Mouse (Mus musculus) liver, embryonic 14.5 days (tissue): ENCODE measurements around the gene Tssk6. TPM values are rescaled to one million over a fixed set of nuclear protein-coding genes. Genes with fewer than 3 reads are reported as not detected.
A peak's percentile ranks its signal among the peaks of the same experiment; 100 is the strongest.

Experiments used
- ATAC-seq: fragments of 200-750 bp; cut with Nextera tagmentation; 2 replicates; pipeline ENCODE4 v1.8.0; 2017; ENCODE audit warnings: moderate number of reproducible peaks, mild to moderate bottlenecking, moderate library complexity; ENCODE audit not compliant: insufficient read depth
- DNase-seq, 3 experiments: peaks; one replicate each; pipeline ENCODE4 v3.0.0-alpha.2; 2012 to 2013; ENCODE audit warnings: low read depth in 3 of 3, low spot score in 3 of 3
- H3K27ac ChIP-seq: fragments of 300-500 bp; sonication (generic); 2 replicates; pipeline ENCODE4 v1.5.1; 2014; ENCODE audit warnings: moderate library complexity, mild to moderate bottlenecking, control low read depth, inconsistent platforms
- H3K27me3 ChIP-seq: fragments of 300-500 bp; sonication (generic); 2 replicates; pipeline ENCODE4 v1.6.1; 2014; ENCODE audit warnings: mild to moderate bottlenecking, low read length, moderate library complexity; ENCODE audit not compliant: control insufficient read depth, insufficient read depth
- H3K36me3 ChIP-seq: fragments of 300-500 bp; sonication (generic); replicated peaks from 2 replicates; pipeline ENCODE4 v1.6.1; 2014; ENCODE audit warnings: low read depth; ENCODE audit not compliant: control insufficient read depth, insufficient read depth
- H3K4me1 ChIP-seq, 2 experiments: fragments of 200-500 bp in 1 of 2; fragments of 300-500 bp in 1 of 2; sonication (generic) in 1 of 2; replicated peaks; 2 replicates each; pipeline ENCODE4 v1.6.1; 2012 to 2014; ENCODE audit warnings: antibody characterized with exemption in 1 of 2, inconsistent platforms in 1 of 2, low read length in 1 of 2; ENCODE audit not compliant: control insufficient read depth in 2 of 2, insufficient read depth in 2 of 2
- H3K4me2 ChIP-seq: fragments of 300-500 bp; sonication (generic); 2 replicates; pipeline ENCODE4 v1.6.1; 2014; ENCODE audit warnings: low read depth, mild to moderate bottlenecking, control low read depth, moderate library complexity
- H3K4me3 ChIP-seq, 2 experiments: fragments of 200-500 bp in 1 of 2; fragments of 300-500 bp in 1 of 2; sonication (generic) in 1 of 2; 2 replicates each; pipeline ENCODE4 v1.5.1; 2012 to 2014; ENCODE audit warnings: low read depth in 2 of 2, low read length in 2 of 2, mild to moderate bottlenecking in 2 of 2, control low read depth in 1 of 2, inconsistent platforms in 1 of 2, moderate library complexity in 1 of 2; ENCODE audit not compliant: insufficient read depth in 1 of 2
- H3K9ac ChIP-seq: fragments of 300-500 bp; sonication (generic); replicated peaks from 2 replicates; pipeline ENCODE4 v1.6.1; 2014; ENCODE audit warnings: mild to moderate bottlenecking, control low read depth, moderate library complexity
- H3K9me3 ChIP-seq: fragments of 300-500 bp; sonication (generic); 2 replicates; pipeline ENCODE4 v1.6.1; 2016; ENCODE audit warnings: low read length, mixed read lengths; ENCODE audit not compliant: control insufficient read depth
- CTCF ChIP-seq: IDR thresholded peaks from 2 replicates; pipeline ENCODE4 v1.5.1; 2016; ENCODE audit warnings: antibody characterized with exemption, low read depth, control low read depth
- EP300 ChIP-seq: IDR thresholded peaks from 2 replicates; pipeline ENCODE4 v1.6.1; 2016; ENCODE audit warnings: antibody characterized with exemption, low read depth
- WGBS: fragments of 180-500 bp; shearing (Covaris S2); extraction: QIAGEN DNeasy Blood & Tissue Kit; methylation state at CpG from one replicate; pipeline ENCODE4 v1.1.7; 2014; ENCODE audit not compliant: insufficient replicate concordance; 5-methylcytosine and 5-hydroxymethylcytosine counted together
- polyA plus RNA-seq, 2 experiments: library from polyadenylated mRNA; depleted of rRNA in 1 of 2; stranded (reverse) in 1 of 2; unstranded in 1 of 2; fragments of >200 nt; fragmentation: Nextera tagmentation in 1 of 2; extraction: Ambion mirVana in 1 of 2; gene quantifications; 2 replicates each; pipeline versions ENCODE4 v1.2.1 to v1.2.3; 2012 to 2014

The Tssk6 gene
- polyA plus RNA-seq, 2 experiments = 0.41 to 1.7 TPM

- peak overlapping the region; percentile 83 for H3K27ac ChIP-seq
- peak overlapping the region; percentile 58; the same call in 1 of the 2 replicates for H3K9ac ChIP-seq
- H3K36me3 ChIP-seq = peaks cover 17% of the 10 kb centered on the region
- H3K27me3 ChIP-seq = no peaks in the 10 kb centered on the region
- no peak overlapping the region; a peak in 1 of 4 replicates for H3K4me3 ChIP-seq
- DNase-seq (no peak), ATAC-seq (no peak)
- peaks cover 46 to 60% of the 10 kb centered on the region in 2 experiments for H3K4me1 ChIP-seq
- no peak for TF ChIP-seq CTCF
- no peak for TF ChIP-seq EP300
- peak overlapping the region; percentile 65 for H3K4me2 ChIP-seq
- no peaks in the 10 kb centered on the region for H3K9me3 ChIP-seq
- 75% methylated on average over 2 of the region's 2 CpGs for WGBS
These were observed 19.2 kb downstream of the Tssk6 start for GRCm38 (mm10) chr8:69921141-69921540.

- Histone ChIP-seq H3K4me2 (peak overlapping the region; percentile 49), H3K9ac (peak overlapping the region; percentile 45; the same call in 1 of the 2 replicates), H3K9me3 (no peaks in the 10 kb centered on the region), H3K36me3 (peaks cover 4% of the 10 kb centered on the region), H3K4me1 (peaks cover 46 to 58% of the 10 kb centered on the region in 2 experiments), H3K27ac (peak overlapping the region; percentile 33), H3K27me3 (no peaks in the 10 kb centered on the region), H3K4me3 (no peak overlapping the region; a peak in 1 of 4 replicates)
- TF ChIP-seq CTCF = no peak
- peak; percentile 33; the same call in 1 of the 2 replicates for TF ChIP-seq EP300
- 11% methylated on average over 1 of the region's 1 CpGs for WGBS
- ATAC-seq = peak; percentile 39
- DNase-seq = no peak
These were observed 22.0 kb downstream of the Tssk6 start for GRCm38 (mm10) chr8:69923986-69924385.

DNA sequence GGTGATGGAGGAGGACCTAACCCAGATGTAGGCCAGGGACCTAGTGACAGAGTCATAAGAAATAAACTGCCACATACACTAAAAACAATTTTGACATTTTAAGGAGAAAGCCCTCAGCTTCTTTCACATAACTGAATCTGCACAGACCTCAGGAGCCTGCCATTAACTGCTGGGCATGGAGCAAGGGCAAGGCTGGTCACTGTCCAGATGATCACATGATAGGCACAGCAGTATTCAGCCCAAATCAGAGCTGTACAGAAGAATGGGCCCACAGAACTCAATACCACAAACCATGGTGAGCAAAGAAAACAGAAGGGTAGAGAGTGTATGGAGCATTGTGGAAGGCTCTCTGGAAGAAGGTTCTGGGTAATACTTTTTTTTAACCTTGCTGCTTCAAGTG, 24.9 kb downstream of the Tssk6 start:
- ATAC-seq (no peak), DNase-seq (no peak)
- H3K4me3 ChIP-seq = no peak overlapping the region
- peaks cover 4% of the 10 kb centered on the region for H3K36me3 ChIP-seq
- no peak overlapping the region for H3K9ac ChIP-seq
- H3K4me1 ChIP-seq = peaks cover 19 to 32% of the 10 kb centered on the region in 2 experiments
- H3K27ac ChIP-seq = no peak overlapping the region
- no peak overlapping the region for H3K4me2 ChIP-seq
- H3K9me3 ChIP-seq = no peaks in the 10 kb centered on the region
- TF ChIP-seq EP300 (no peak), CTCF (no peak)
- H3K27me3 ChIP-seq = no peaks in the 10 kb centered on the region

- no peak for DNase-seq
These were observed 31.8 kb downstream of the Tssk6 start for GRCm38 (mm10) chr8:69933811-69934210.

DNA sequence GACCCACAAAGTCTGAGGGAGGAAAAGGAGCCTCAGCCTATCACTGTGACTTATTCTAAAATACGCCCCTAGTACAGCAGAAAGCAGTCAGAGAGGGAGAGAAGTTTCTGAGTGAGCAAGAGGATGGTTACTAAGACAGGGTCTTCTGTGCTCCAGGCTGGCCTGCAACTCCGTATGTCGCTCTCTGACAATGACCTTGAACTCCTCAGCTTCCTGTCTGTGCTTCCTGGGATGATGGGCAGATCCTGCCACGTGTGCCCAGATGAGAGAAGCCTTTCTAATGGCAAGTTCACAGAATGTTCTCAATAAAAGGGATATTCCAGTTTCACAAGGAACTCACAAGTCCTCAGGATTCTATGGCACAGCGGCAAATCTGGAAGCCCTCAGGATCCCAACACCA, 32.6 kb downstream of the Tssk6 start:
- H3K4me1 ChIP-seq = peaks cover 0 to 23% of the 10 kb centered on the region in 2 experiments; a peak in 2 of 4 replicates
- no peak for ATAC-seq
- no peak for DNase-seq
- H3K27ac ChIP-seq = no peak overlapping the region
- WGBS = 70% methylated on average over 5 of the region's 5 CpGs
- H3K9ac ChIP-seq = no peak overlapping the region
- H3K9me3 ChIP-seq = no peaks in the 10 kb centered on the region
- no peaks in the 10 kb centered on the region for H3K27me3 ChIP-seq
- no peak overlapping the region for H3K4me2 ChIP-seq
- H3K36me3 ChIP-seq = peaks cover 20% of the 10 kb centered on the region
- no peak for TF ChIP-seq EP300
- no peak for TF ChIP-seq CTCF
- H3K4me3 ChIP-seq = no peak overlapping the region

More at GRCm38 (mm10) chr8:69933811-69934210, 31.8 kb downstream of the Tssk6 start:
- 28% methylated on average over 2 of the region's 2 CpGs for WGBS
- Histone ChIP-seq H3K4me3 (no peak overlapping the region), H3K36me3 (peaks cover 20% of the 10 kb centered on the region), H3K9me3 (no peaks in the 10 kb centered on the region), H3K27me3 (no peaks in the 10 kb centered on the region), H3K9ac (no peak overlapping the region), H3K4me2 (no peak overlapping the region), H3K4me1 (peaks cover 0 to 18% of the 10 kb centered on the region in 2 experiments; a peak in 2 of 4 replicates), H3K27ac (no peak overlapping the region)
- TF ChIP-seq EP300 = no peak
- TF ChIP-seq CTCF = no peak
- ATAC-seq = no peak
